Mouse (Mus musculus): ENCODE results near the gene Itgae. TPM values are rescaled to one million over a fixed set of nuclear protein-coding genes. Genes with fewer than 3 reads are reported as not detected.
"Not testable (repeated sequence)": the region's sequence is repeated elsewhere in the genome, so short reads cannot be mapped to it uniquely, and the experiment has no call there.

Itgae gene
- polyA plus RNA-seq, 1 experiment from 2014 or later = 0.19 TPM

DNA sequence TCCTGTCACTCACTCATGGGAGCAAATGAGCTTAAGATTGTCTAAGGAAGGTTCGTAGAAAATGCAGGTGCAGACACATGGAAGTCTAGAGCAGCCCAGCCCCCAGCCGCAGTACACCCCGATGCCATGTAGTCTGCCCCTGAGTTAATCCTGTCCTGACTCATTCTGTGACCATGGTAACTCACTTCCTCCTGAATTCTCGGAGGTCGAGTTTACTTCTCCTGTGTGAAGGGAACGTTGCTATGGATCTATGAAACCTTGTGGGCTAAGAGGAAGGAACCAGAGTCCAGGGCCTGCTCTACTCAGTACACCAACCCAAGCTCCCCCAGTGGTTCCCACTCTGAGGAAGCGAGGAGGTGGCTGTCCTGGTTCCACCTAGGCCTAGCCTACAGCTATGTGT, 2.5 kb downstream of the Itgae start:
- no peak overlapping the region for H3K27ac ChIP-seq (ENCODE audit: poor library complexity, severe bottlenecking)
- H3K4me1 ChIP-seq (replicated peaks) = peaks cover 14% of the 10 kb centered on the region
- no peaks in the 10 kb centered on the region for H3K9me3 ChIP-seq (replicated peaks)
- no peaks in the 10 kb centered on the region for H3K27me3 ChIP-seq (replicated peaks)
- 65% methylated on average over 7 of the region's 7 CpGs for WGBS
- H3K36me3 ChIP-seq = no peaks in the 10 kb centered on the region
- ATAC-seq (ENCODE audit: insufficient number of reproducible peaks, low FRiP score) = no peak
- no peak overlapping the region for H3K9ac ChIP-seq
- H3K4me2 ChIP-seq = no peak overlapping the region
- H3K4me3 ChIP-seq = no peak overlapping the region

- Histone ChIP-seq H3K27ac (ENCODE audit: poor library complexity, severe bottlenecking) (no peak overlapping the region), H3K36me3 (no peaks in the 10 kb centered on the region), H3K9me3 (replicated peaks) (no peaks in the 10 kb centered on the region), H3K9ac (no peak overlapping the region), H3K4me1 (replicated peaks) (0 out of 2 replicates have a peak, but pooled peaks cover 4% of the 10 kb centered on the region), H3K27me3 (replicated peaks) (no peaks in the 10 kb centered on the region), H3K4me3 (no peak overlapping the region), H3K4me2 (no peak overlapping the region)
- ATAC-seq (ENCODE audit: insufficient number of reproducible peaks, low FRiP score) = no peak
- WGBS = 56% methylated on average over 11 of the region's 11 CpGs
Measured at GRCm38 (mm10) chr11:73094231-73094995, 4.0 kb downstream of the Itgae start.

DNA sequence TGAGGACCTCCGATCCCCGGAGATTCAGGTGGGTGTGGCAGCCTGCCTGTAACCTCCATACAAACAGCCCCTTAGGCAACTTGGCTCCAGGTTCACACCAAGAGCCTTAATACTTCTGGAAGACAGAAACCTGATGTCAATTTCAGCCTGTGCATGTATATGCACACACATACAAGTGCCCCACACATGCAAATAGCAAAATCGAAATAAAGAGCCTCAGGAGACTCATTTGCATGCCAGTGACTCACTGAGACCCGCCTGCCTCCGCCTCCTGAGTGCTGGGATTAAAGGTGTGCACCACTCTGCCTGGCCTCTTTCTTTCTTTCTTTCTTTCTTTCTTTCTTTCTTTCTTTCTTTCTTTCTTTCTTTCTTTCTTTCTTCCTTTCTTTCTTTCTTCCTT, 8.5 kb downstream of the Itgae start:
- no peak for ATAC-seq (ENCODE audit: insufficient number of reproducible peaks, low FRiP score)

GRCm38 (mm10) chr11:73099976-73100750, 9.8 kb downstream of the Itgae start:
- ATAC-seq (ENCODE audit: insufficient number of reproducible peaks, low FRiP score) = no peak
- 70% methylated on average over 14 of the region's 14 CpGs for WGBS
- no peak overlapping the region for H3K9ac ChIP-seq
- no peaks in the 10 kb centered on the region for H3K36me3 ChIP-seq
- H3K27me3 ChIP-seq (replicated peaks) = no peaks in the 10 kb centered on the region
- no peak overlapping the region for H3K4me2 ChIP-seq
- no peaks in the 10 kb centered on the region for H3K9me3 ChIP-seq (replicated peaks)
- no peak overlapping the region for H3K4me3 ChIP-seq
- no peaks in the 10 kb centered on the region for H3K4me1 ChIP-seq (replicated peaks)
- H3K27ac ChIP-seq (ENCODE audit: poor library complexity, severe bottlenecking) = no peak overlapping the region

More for the DNA sequence above, 8.5 kb downstream of the Itgae start:
- 60% methylated on average over 5 of the region's 5 CpGs for WGBS
- Histone ChIP-seq H3K27ac (ENCODE audit: poor library complexity, severe bottlenecking) (no peak overlapping the region), H3K4me2 (no peak overlapping the region), H3K9me3 (replicated peaks) (no peaks in the 10 kb centered on the region), H3K4me1 (replicated peaks) (0 out of 2 replicates have a peak, but pooled peaks cover 4% of the 10 kb centered on the region), H3K9ac (no peak overlapping the region), H3K36me3 (no peaks in the 10 kb centered on the region), H3K27me3 (replicated peaks) (no peaks in the 10 kb centered on the region), H3K4me3 (no peak overlapping the region)

DNA sequence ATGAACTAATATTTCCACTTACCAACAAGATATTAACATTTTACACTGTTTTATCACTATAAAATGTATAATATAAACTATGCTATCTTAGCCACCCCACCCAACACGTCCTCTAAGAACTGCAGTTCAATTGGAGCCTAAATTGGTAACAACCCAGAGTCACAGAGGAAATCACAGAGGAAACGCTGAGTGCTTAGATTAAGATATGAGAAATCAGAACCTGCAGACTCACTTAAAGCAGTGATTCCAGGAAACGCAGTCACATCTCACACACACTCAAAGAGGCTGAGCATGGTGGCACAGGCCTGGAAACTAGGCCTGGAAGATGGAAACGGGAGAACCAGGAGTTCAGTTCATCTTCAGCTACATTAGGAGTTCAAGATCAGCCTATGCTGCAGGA, 10.9 kb downstream of the Itgae start:
- H3K36me3 ChIP-seq = no peaks in the 10 kb centered on the region
- H3K4me2 ChIP-seq = no peak overlapping the region
- H3K9ac ChIP-seq = no peak overlapping the region
- H3K9me3 ChIP-seq (replicated peaks) = no peaks in the 10 kb centered on the region
- ATAC-seq (ENCODE audit: insufficient number of reproducible peaks, low FRiP score) = no peak
- no peaks in the 10 kb centered on the region for H3K4me1 ChIP-seq (replicated peaks)
- 41% methylated on average over 4 of the region's 4 CpGs for WGBS
- no peak overlapping the region for H3K27ac ChIP-seq (ENCODE audit: poor library complexity, severe bottlenecking)
- H3K4me3 ChIP-seq = no peak overlapping the region
- no peaks in the 10 kb centered on the region for H3K27me3 ChIP-seq (replicated peaks)

- Histone ChIP-seq H3K36me3 (no peaks in the 10 kb centered on the region), H3K4me2 (no peak overlapping the region), H3K9ac (no peak overlapping the region), H3K4me3 (no peak overlapping the region), H3K4me1 (replicated peaks) (peaks cover 21% of the 10 kb centered on the region), H3K9me3 (replicated peaks) (no peaks in the 10 kb centered on the region), H3K27ac (ENCODE audit: poor library complexity, severe bottlenecking) (no peak overlapping the region), H3K27me3 (replicated peaks) (no peaks in the 10 kb centered on the region)
- whole genome bisulfite sequencing = 60% methylated on average over 3 of the region's 3 CpGs
- ATAC-seq (ENCODE audit: insufficient number of reproducible peaks, low FRiP score) = no peak
Measured at GRCm38 (mm10) chr11:73105246-73105645, 14.9 kb downstream of the Itgae start.

- H3K9me3 ChIP-seq (replicated peaks); H3K27ac ChIP-seq (ENCODE audit: poor library complexity, severe bottlenecking); H3K4me3 ChIP-seq; ATAC-seq (ENCODE audit: insufficient number of reproducible peaks, low FRiP score); H3K27me3 ChIP-seq (replicated peaks); H3K36me3 ChIP-seq; H3K9ac ChIP-seq; H3K4me2 ChIP-seq: not testable (repeated sequence)
- peaks cover 21% of the 10 kb centered on the region for H3K4me1 ChIP-seq (replicated peaks)
- WGBS = 44% methylated on average over 3 of the region's 3 CpGs
Measured at GRCm38 (mm10) chr11:73107358-73107757, 17.0 kb downstream of the Itgae start.

GRCm38 (mm10) chr11:73108195-73108897, 18.0 kb downstream of the Itgae start:
- no peaks in the 10 kb centered on the region for H3K36me3 ChIP-seq
- no peaks in the 10 kb centered on the region for H3K9me3 ChIP-seq (replicated peaks)
- no peak overlapping the region for H3K4me2 ChIP-seq
- H3K4me1 ChIP-seq (replicated peaks) = peaks cover 21% of the 10 kb centered on the region
- H3K27ac ChIP-seq (ENCODE audit: poor library complexity, severe bottlenecking) = no peak overlapping the region
- H3K4me3 ChIP-seq = no peak overlapping the region
- no peak overlapping the region for H3K9ac ChIP-seq
- no peaks in the 10 kb centered on the region for H3K27me3 ChIP-seq (replicated peaks)
- WGBS = 64% methylated on average over 5 of the region's 5 CpGs
- ATAC-seq (ENCODE audit: insufficient number of reproducible peaks, low FRiP score) = peak; percentile 22; the same call in 1 of the 2 replicates

DNA sequence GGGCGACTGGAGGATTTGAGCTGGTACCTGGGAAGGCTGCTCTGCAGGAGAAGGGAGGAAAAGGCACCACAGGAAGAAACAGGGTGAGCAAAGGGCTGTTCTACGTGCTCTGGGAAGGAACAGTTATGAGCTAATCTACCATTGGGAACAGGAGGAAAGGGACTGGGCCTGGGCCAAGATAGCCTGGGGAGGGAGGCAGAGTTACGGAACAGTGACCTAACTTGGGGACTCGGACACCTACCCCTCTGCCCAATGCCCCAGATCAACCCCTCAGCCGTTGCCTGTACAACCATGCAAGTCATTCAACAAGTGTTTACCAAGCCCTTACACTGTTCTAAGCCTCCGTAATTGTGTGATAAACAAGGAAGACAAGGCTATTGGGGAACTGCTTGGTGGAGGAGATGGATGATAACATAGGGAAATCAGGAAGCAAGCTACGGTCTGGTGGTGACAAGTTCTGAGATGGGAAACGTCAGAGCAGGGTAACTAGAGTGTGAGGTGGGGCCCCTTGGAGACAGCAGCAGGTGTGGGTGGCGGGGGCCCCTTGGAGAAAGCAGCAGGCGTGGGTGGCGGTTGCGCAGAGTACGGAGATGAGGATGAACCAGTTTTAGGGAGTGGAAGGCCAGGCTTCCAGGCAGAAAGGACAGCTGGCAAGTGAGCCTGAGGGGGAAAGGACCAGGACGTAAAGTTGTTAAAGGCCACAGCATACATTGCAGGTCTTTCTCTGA, 18.7 kb downstream of the Itgae start:
- WGBS = 59% methylated on average over 14 of the region's 14 CpGs
- Histone ChIP-seq H3K9me3 (replicated peaks) (no peaks in the 10 kb centered on the region), H3K36me3 (no peaks in the 10 kb centered on the region), H3K9ac (no peak overlapping the region), H3K27me3 (replicated peaks) (no peaks in the 10 kb centered on the region), H3K27ac (ENCODE audit: poor library complexity, severe bottlenecking) (no peak overlapping the region), H3K4me3 (no peak overlapping the region), H3K4me2 (no peak overlapping the region), H3K4me1 (replicated peaks) (peaks cover 21% of the 10 kb centered on the region)
- peak; percentile 29; the same call in 1 of the 2 replicates for ATAC-seq (ENCODE audit: insufficient number of reproducible peaks, low FRiP score)

GRCm38 (mm10) chr11:73109941-73110340, 19.6 kb downstream of the Itgae start:
- ATAC-seq (ENCODE audit: insufficient number of reproducible peaks, low FRiP score) = no peak
- no peak overlapping the region for H3K4me2 ChIP-seq
- H3K4me3 ChIP-seq = no peak overlapping the region
- H3K9ac ChIP-seq = no peak overlapping the region
- H3K27me3 ChIP-seq (replicated peaks) = no peaks in the 10 kb centered on the region
- H3K36me3 ChIP-seq = no peaks in the 10 kb centered on the region
- 0 out of 2 replicates have a peak overlapping the region, but pooled peaks have one; percentile 5 for H3K27ac ChIP-seq (ENCODE audit: poor library complexity, severe bottlenecking)
- 60% methylated on average over 3 of the region's 3 CpGs for WGBS
- H3K9me3 ChIP-seq (replicated peaks) = no peaks in the 10 kb centered on the region
- peaks cover 21% of the 10 kb centered on the region for H3K4me1 ChIP-seq (replicated peaks)
